Mouse (Mus musculus) stomach, postnatal 0 days (tissue): ENCODE measurements around the gene Wdr72.

Source experiments
- CTCF ChIP-seq: IDR thresholded peaks from 2 replicates; pipeline ENCODE4 v1.5.1; 2016; ENCODE audit warnings: antibody characterized with exemption, low read depth, mild to moderate bottlenecking, moderate library complexity
- EP300 ChIP-seq: optimal IDR thresholded peaks from 2 replicates; pipeline ENCODE3; 2016; ENCODE audit warnings: antibody characterized with exemption

DNA sequence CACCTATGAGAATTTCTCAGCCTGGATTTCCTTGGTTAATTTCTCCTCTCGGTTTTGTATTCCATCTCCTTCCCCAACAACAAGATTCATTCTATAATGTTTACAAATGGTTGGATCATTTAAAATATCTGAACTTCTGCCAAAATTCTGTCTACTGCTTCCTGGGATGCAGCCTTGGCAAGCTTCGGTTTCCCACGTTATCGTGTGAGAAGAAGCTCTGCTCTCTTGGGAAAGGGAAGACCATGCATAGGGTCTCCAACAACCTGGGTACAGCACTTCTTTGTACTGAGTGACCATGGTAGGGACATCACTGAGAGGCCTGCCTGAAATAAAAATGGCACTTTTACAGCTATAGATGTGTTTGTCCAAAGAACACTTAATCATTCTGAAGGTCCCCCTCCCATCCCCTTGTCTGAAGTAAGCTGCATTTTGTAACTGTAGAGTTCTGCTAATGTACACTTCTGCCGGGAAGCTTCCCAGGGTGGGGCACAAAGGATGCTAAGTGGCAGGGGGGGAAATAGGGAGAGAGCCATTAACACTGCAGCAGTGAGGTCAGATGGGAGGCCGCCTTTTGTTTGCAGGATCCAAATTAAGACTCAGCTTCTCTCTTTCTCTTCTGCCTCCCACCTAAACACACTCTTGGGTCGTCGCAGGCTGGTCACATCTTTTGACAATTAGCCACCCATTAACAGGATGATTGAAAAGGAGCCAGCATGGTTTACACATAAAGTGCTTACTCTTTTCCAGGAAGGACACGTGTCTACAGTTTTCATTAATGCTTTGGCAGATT lies 220.7 kb downstream of the Wdr72 start:
- TF ChIP-seq CTCF (no peak), EP300 (no peak)
